ENCODE assay signal across 8 mouse cellular contexts in genomic region chr17:65884691-65885397, GRCm38 (mm10). TPM values are rescaled to one million over a fixed set of nuclear protein-coding genes. Genes with fewer than 3 reads are reported as not detected.
DNase-seq lines count a peak whose midpoint lies in the region; ATAC-seq and TF ChIP-seq lines count a peak whose summit lies in the region.

No protein-coding gene starts in this region.

- peak overlapping the region; percentile 92 for H3K4me3 ChIP-seq in embryonic facial prominence, embryonic 14.5 days (ENCODE audit: low read depth, low read length)
- H3K4me3 ChIP-seq in heart, adult 2 months: peak overlapping the region; percentile 99
- H3K4me3 ChIP-seq in limb, embryonic 13.5 days: peak overlapping the region; percentile 93
- H3K4me3 ChIP-seq in midbrain, embryonic 16.5 days (ENCODE audit: low read depth, low read length): peak overlapping the region; percentile 96

- H3K27me3 ChIP-seq in embryonic facial prominence, embryonic 14.5 days (replicated peaks; ENCODE audit: control insufficient read depth, insufficient read depth, low read length): no peaks in the 10 kb centered on the region
- no peaks in the 10 kb centered on the region for H3K27me3 ChIP-seq in heart, adult 2 months (ENCODE audit: control insufficient read depth, insufficient read depth, low read length)
- no peaks in the 10 kb centered on the region for H3K27me3 ChIP-seq in limb, embryonic 13.5 days
- no peaks in the 10 kb centered on the region for H3K27me3 ChIP-seq in midbrain, embryonic 16.5 days (ENCODE audit: control insufficient read depth, insufficient read depth, low read depth, low read length)

- peak; percentile 34 for TF ChIP-seq CTCF in heart, adult 2 months (IDR thresholded peaks at IDR 0.05)

- ATAC-seq in embryonic facial prominence, embryonic 14.5 days (ENCODE audit: low read depth): peak; percentile 99
- peak; percentile 99 for ATAC-seq in limb, embryonic 13.5 days (ENCODE audit: low FRiP score, low read depth)
- peak; percentile 99 for ATAC-seq in midbrain, embryonic 16.5 days

- H3K9ac ChIP-seq in embryonic facial prominence, embryonic 14.5 days (ENCODE audit: low read depth, low read length): peak overlapping the region; percentile 87
- peak overlapping the region; percentile 94 for H3K9ac ChIP-seq in heart, adult 2 months (ENCODE audit: low read depth, low read length)
- H3K9ac ChIP-seq in limb, embryonic 13.5 days: peak overlapping the region; percentile 90
- H3K9ac ChIP-seq in midbrain, embryonic 16.5 days (ENCODE audit: low read depth, low read length): peak overlapping the region; percentile 93

- under 1% methylated on average over 37 of the region's 67 CpGs for whole genome bisulfite sequencing in embryonic facial prominence, embryonic 14.5 days
- WGBS in heart, adult 2 months: under 1% methylated on average over 67 of the region's 67 CpGs
- WGBS in limb, embryonic 13.5 days: under 1% methylated on average over 66 of the region's 67 CpGs
- WGBS in midbrain, embryonic 16.5 days: under 1% methylated on average over 53 of the region's 67 CpGs

- peaks cover 5% of the 10 kb centered on the region; the same call in 1 of the 2 replicates for H3K79me2 ChIP-seq in heart, adult 2 months (replicated peaks; ENCODE audit: control insufficient read depth, insufficient read depth, low read length)

- no peaks in the 10 kb centered on the region for H3K9me3 ChIP-seq in embryonic facial prominence, embryonic 14.5 days (ENCODE audit: control insufficient read depth, low read length)
- peaks cover 2% of the 10 kb centered on the region; the same call in 1 of the 2 replicates for H3K9me3 ChIP-seq in limb, embryonic 13.5 days
- H3K9me3 ChIP-seq in midbrain, embryonic 16.5 days (replicated peaks; ENCODE audit: control insufficient read depth, low read length, poor library complexity, severe bottlenecking): no peaks in the 10 kb centered on the region

- H3K36me3 ChIP-seq in embryonic facial prominence, embryonic 14.5 days (ENCODE audit: control insufficient read depth, insufficient read depth, low read length): no peaks in the 10 kb centered on the region
- peaks cover 3% of the 10 kb centered on the region; the same call in 1 of the 2 replicates for H3K36me3 ChIP-seq in heart, adult 2 months (ENCODE audit: control insufficient read depth, insufficient read depth, low read length)
- no peaks in the 10 kb centered on the region for H3K36me3 ChIP-seq in limb, embryonic 13.5 days
- H3K36me3 ChIP-seq in midbrain, embryonic 16.5 days (ENCODE audit: control insufficient read depth, insufficient read depth, low read length): no peaks in the 10 kb centered on the region

- peak; percentile 62; the same call in 1 of the 2 replicates for TF ChIP-seq EP300 in heart, adult 2 months (IDR thresholded peaks at IDR 0.05; ENCODE audit: insufficient read depth, low read depth, low read length)

- intact Hi-C loops in heart, adult 2 months (cut with DNase I): loop anchor here (1.0 to 5.0 kb wide), 2 partner anchors 31 to 67 kb away; partner anchors contain the start of gene Twsg1

- DNase-seq in 3T3-L1 (ENCODE audit: low read depth, low spot score): peak; percentile 100
- DNase-seq in adrenal gland, postnatal 4 days (ENCODE audit: low spot score in 2 of 2): peak; percentile 96 to 99
- peak; percentile 100 for DNase-seq in embryonic facial prominence, embryonic 14.5 days (ENCODE audit: low spot score)
- peak; percentile 98 to 100 for DNase-seq in heart, adult 2 months
- DNase-seq in kidney, adult 8-10 months: peak; percentile 99 to 100
- DNase-seq in spleen, postnatal 10 days (ENCODE audit: low spot score in 2 of 2): peak; percentile 98 to 99

- H3K4me2 ChIP-seq in embryonic facial prominence, embryonic 14.5 days (ENCODE audit: low read depth, low read length): peak overlapping the region; percentile 90
- H3K4me2 ChIP-seq in limb, embryonic 13.5 days (replicated peaks): peak overlapping the region; percentile 90
- peak overlapping the region; percentile 92 for H3K4me2 ChIP-seq in midbrain, embryonic 16.5 days (ENCODE audit: low read length)

- peaks cover 17% of the 10 kb centered on the region for H3K4me1 ChIP-seq in embryonic facial prominence, embryonic 14.5 days (ENCODE audit: control insufficient read depth, insufficient read depth, low read length)
- peaks cover 7% of the 10 kb centered on the region for H3K4me1 ChIP-seq in heart, adult 2 months (ENCODE audit: control insufficient read depth, insufficient read depth, low read length)
- peaks cover 30% of the 10 kb centered on the region for H3K4me1 ChIP-seq in limb, embryonic 13.5 days
- H3K4me1 ChIP-seq in midbrain, embryonic 16.5 days (ENCODE audit: control insufficient read depth, insufficient read depth, low read length): peaks cover 28% of the 10 kb centered on the region

- TF ChIP-seq POLR2A in heart, adult 2 months (IDR thresholded peaks at IDR 0.05; ENCODE audit: insufficient read depth, low read depth, low read length): peak; percentile 98

- peak overlapping the region; percentile 98 for H3K27ac ChIP-seq in embryonic facial prominence, embryonic 14.5 days (replicated peaks; ENCODE audit: low read depth, low read length)
- H3K27ac ChIP-seq in heart, adult 2 months: peak overlapping the region; percentile 99
- H3K27ac ChIP-seq in limb, embryonic 13.5 days: peak overlapping the region; percentile 99
- H3K27ac ChIP-seq in midbrain, embryonic 16.5 days (ENCODE audit: low read length): peak overlapping the region; percentile 94

RNA-seq across cellular contexts. Expression of gene Ralbp1, which starts 0.8 kb away (rescaled TPM):
- total RNA-seq in adrenal gland, postnatal 4 days (2021): 10 to 100 TPM; 39.7 to 46.0 TPM
- 88.9 and 95.6 TPM in 2 replicates for polyA plus RNA-seq in embryonic facial prominence, embryonic 14.5 days (2014; fragmentation: Nextera tagmentation; extraction: Ambion mirVana)
- total RNA-seq in heart, adult 2 months (2021): 10 to 100 TPM; 36.0 to 39.1 TPM
- polyA plus RNA-seq in heart, adult 2 months (2012; rRNA removed): 16.5 and 20.3 TPM in 2 replicates
- polyA plus RNA-seq in limb, embryonic 13.5 days (2015; fragmentation: Nextera tagmentation; extraction: Ambion mirVana): 81.3 and 87.3 TPM in 2 replicates
- polyA plus RNA-seq in midbrain, embryonic 16.5 days (2015; fragmentation: Nextera tagmentation; extraction: Ambion mirVana): 50.2 and 51.6 TPM in 2 replicates

Comparison
In these comparisons a context has a peak if more than half of its experiments do, and no peak if none do; other contexts are left out.
1. Peak in every context shown above with its lines: DNase-seq, ATAC-seq, H3K4me3 ChIP-seq and H3K27ac ChIP-seq.